Comparison of ENCODE assay signal across 9 mouse cellular contexts in the genomic region with DNA sequence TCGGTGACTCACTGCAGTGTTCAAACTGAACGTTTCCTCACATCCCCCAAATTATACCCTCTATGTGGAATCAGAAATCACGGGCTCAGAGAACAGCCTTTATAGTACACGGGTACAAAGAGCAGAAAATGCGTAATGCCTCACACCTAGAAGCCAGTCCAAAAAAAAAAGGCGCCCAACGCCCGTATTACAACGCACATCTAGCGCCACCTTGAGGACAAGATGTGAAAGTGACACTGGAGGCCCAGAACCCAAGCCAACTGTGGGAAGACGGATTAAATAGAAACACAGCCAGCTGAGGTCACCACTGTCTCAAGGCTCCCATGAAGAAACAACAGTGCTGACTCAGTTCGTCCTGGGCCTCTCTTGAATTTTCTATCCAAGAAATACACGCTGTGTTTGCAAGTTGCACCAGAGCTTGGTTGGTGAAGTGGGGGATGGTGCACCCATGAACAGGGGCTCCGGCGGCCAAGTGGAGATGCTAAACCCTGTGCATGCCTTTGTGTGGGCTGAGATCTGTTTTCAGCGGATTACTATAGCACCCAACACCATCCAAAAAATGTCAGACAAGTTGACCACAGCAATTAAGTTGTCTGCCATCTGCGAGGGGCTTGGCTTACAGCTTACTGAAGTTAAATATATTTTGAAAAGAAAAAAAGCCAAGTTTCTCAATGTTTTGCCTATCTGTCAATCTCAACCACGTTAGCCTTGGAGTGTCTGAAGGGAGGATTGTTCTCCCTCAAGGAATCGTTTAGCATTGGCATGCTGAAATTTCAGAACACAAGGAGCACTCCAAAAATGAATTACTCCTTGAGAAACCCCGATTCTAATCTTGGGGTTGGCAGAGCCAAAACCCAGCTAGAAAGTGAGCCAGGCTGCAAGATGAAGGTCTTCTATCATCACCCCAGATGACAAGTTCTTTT. TPM values are rescaled to one million over a fixed set of nuclear protein-coding genes. Genes with fewer than 3 reads are reported as not detected.
A peak's percentile ranks its signal among the peaks of the same experiment; 100 is the strongest.
DNase-seq lines count a peak whose midpoint lies in the region; ATAC-seq and TF ChIP-seq lines count a peak whose summit lies in the region.
"Had no signal": no experiment of that assay in that cellular context is flagged by ENCODE, and none has a peak within 500 bp of the region (broad histone marks: within the 10 kb centered on the region; RNA-seq: fewer than 3 reads in every experiment).

No protein-coding gene starts in this region.

- peak; percentile 86 for DNase-seq in CD4-positive, CD25-positive, alpha-beta regulatory T cell, adult 2 months (ENCODE audit: low read depth, low spot score)
- peak; percentile 63 for DNase-seq in adrenal gland, postnatal 25 days
- peak; percentile 75 for DNase-seq in embryonic facial prominence, embryonic 10.5 days (ENCODE audit: low spot score)
- DNase-seq in gonadal fat pad, adult 2 months (ENCODE audit: low read depth) = peak; percentile 75
- peak; percentile 86 for DNase-seq in kidney, adult 2 months
- peak; percentile 84 for DNase-seq in limb, embryonic 11.5 days (ENCODE audit: low spot score)
- peak; percentile 53 to 65 for DNase-seq in natural killer cell, adult 2 months (ENCODE audit: low spot score in 2 of 2)

- peak; percentile 97 for TF ChIP-seq CTCF in kidney, adult 2 months (conservative IDR thresholded peaks at IDR 0.05; ENCODE audit: insufficient read depth, insufficient read length, low read depth, low read length)

- H3K4me1 ChIP-seq in embryonic facial prominence, embryonic 10.5 days = peaks cover 5% of the 10 kb centered on the region
- no peaks in the 10 kb centered on the region for H3K4me1 ChIP-seq in kidney, adult 2 months (ENCODE audit: control insufficient read depth, insufficient read depth, low read length)
- peaks cover 11% of the 10 kb centered on the region for H3K4me1 ChIP-seq in limb, embryonic 11.5 days (ENCODE audit: control insufficient read depth, insufficient read depth, low read length)
- H3K4me1 ChIP-seq in stomach, embryonic 16.5 days (ENCODE audit: control insufficient read depth, insufficient read depth, low read length) = peaks cover 4% of the 10 kb centered on the region
- H3K4me1 ChIP-seq: midbrain, embryonic 12.5 days had no signal

- H3K36me3 ChIP-seq in embryonic facial prominence, embryonic 10.5 days (replicated peaks) = no peaks in the 10 kb centered on the region
- H3K36me3 ChIP-seq in kidney, adult 2 months (ENCODE audit: control insufficient read depth, insufficient read depth, low read length) = no peaks in the 10 kb centered on the region
- H3K36me3 ChIP-seq in limb, embryonic 11.5 days (ENCODE audit: control insufficient read depth, insufficient read depth, low read length) = peaks cover 2% of the 10 kb centered on the region; the same call in 1 of the 2 replicates
- no peaks in the 10 kb centered on the region for H3K36me3 ChIP-seq in stomach, embryonic 16.5 days (ENCODE audit: control insufficient read depth, insufficient read depth, low read length)
- H3K36me3 ChIP-seq: midbrain, embryonic 12.5 days had no signal

- no peak for TF ChIP-seq POLR2A in kidney, adult 2 months (IDR thresholded peaks at IDR 0.05; ENCODE audit: low read depth, low read length)

- 31% methylated on average over 20 of the region's 20 CpGs for WGBS in embryonic facial prominence, embryonic 10.5 days
- WGBS in kidney, adult 2 months = 27% methylated on average over 20 of the region's 20 CpGs
- 33% methylated on average over 20 of the region's 20 CpGs for WGBS in limb, embryonic 11.5 days
- 22% methylated on average over 20 of the region's 20 CpGs for WGBS in stomach, embryonic 16.5 days

- ATAC-seq in limb, embryonic 11.5 days (ENCODE audit: insufficient number of reproducible peaks, low FRiP score, low TSS enrichment, low read depth) = peak; percentile 22; the same call in 1 of the 2 replicates
- ATAC-seq in stomach, embryonic 16.5 days (ENCODE audit: insufficient read depth, low FRiP score) = peak; percentile 73

- 0 out of 2 replicates have a peak overlapping the region, but pooled peaks have one; percentile 54 for H3K27ac ChIP-seq in embryonic facial prominence, embryonic 10.5 days (replicated peaks)
- H3K27ac ChIP-seq in kidney, adult 2 months (ENCODE audit: insufficient read depth, low read depth, low read length) = no peak overlapping the region
- H3K27ac ChIP-seq in limb, embryonic 11.5 days (replicated peaks; ENCODE audit: low read depth, low read length) = peak overlapping the region; percentile 9; the same call in 1 of the 2 replicates
- H3K27ac ChIP-seq in stomach, embryonic 16.5 days (ENCODE audit: low read length) = peak overlapping the region; percentile 41; the same call in 1 of the 2 replicates
- H3K27ac ChIP-seq: midbrain, embryonic 12.5 days had no signal

- no peak overlapping the region for H3K4me2 ChIP-seq in limb, embryonic 11.5 days (ENCODE audit: low read depth, severe bottlenecking)
- H3K4me2 ChIP-seq in stomach, embryonic 16.5 days (ENCODE audit: low read depth, low read length) = peak overlapping the region; percentile 27; the same call in 1 of the 2 replicates
- H3K4me2 ChIP-seq: midbrain, embryonic 12.5 days had no signal

- H3K9me3 ChIP-seq in embryonic facial prominence, embryonic 10.5 days = no peaks in the 10 kb centered on the region
- H3K9me3 ChIP-seq in limb, embryonic 11.5 days (ENCODE audit: control insufficient read depth, low read length) = peaks cover 2% of the 10 kb centered on the region; the same call in 1 of the 2 replicates
- H3K9me3 ChIP-seq in stomach, embryonic 16.5 days (replicated peaks; ENCODE audit: control insufficient read depth, low read length) = no peaks in the 10 kb centered on the region
- H3K9me3 ChIP-seq: midbrain, embryonic 12.5 days had no signal

- H3K4me3 ChIP-seq in embryonic facial prominence, embryonic 10.5 days = no peak overlapping the region
- no peak overlapping the region for H3K4me3 ChIP-seq in kidney, adult 2 months (ENCODE audit: insufficient read depth, low read depth, low read length)
- H3K4me3 ChIP-seq in limb, embryonic 11.5 days (ENCODE audit: low read depth, low read length) = no peak overlapping the region
- no peak overlapping the region for H3K4me3 ChIP-seq in stomach, embryonic 16.5 days (replicated peaks; ENCODE audit: low read length)
- H3K4me3 ChIP-seq: midbrain, embryonic 12.5 days had no signal

- H3K9ac ChIP-seq in limb, embryonic 11.5 days (ENCODE audit: low read length) = no peak overlapping the region; the same call in 1 of the 2 replicates
- peak overlapping the region; percentile 16; the same call in 1 of the 2 replicates for H3K9ac ChIP-seq in stomach, embryonic 16.5 days (ENCODE audit: low read length)
- H3K9ac ChIP-seq: midbrain, embryonic 12.5 days had no signal

- H3K27me3 ChIP-seq in embryonic facial prominence, embryonic 10.5 days (replicated peaks; ENCODE audit: low read depth, poor library complexity, severe bottlenecking) = peaks cover 5% of the 10 kb centered on the region
- no peaks in the 10 kb centered on the region for H3K27me3 ChIP-seq in kidney, adult 2 months (replicated peaks; ENCODE audit: control insufficient read depth, insufficient read depth, low read length)
- H3K27me3 ChIP-seq in limb, embryonic 11.5 days (ENCODE audit: control insufficient read depth, insufficient read depth, low read length) = no peaks in the 10 kb centered on the region
- H3K27me3 ChIP-seq in stomach, embryonic 16.5 days (ENCODE audit: control insufficient read depth, insufficient read depth, low read length) = 0 out of 2 replicates have a peak, but pooled peaks cover 2% of the 10 kb centered on the region

RNA-seq across cellular contexts. Expression of a gene that starts 45.1 kb away (rescaled TPM):
- total RNA-seq in adrenal gland, postnatal 25 days (2021) = 33.5 and 40.3 TPM in 2 replicates
- polyA plus RNA-seq in embryonic facial prominence, embryonic 10.5 days (2016; fragmentation: Nextera tagmentation; extraction: Ambion mirVana) = 115 and 122 TPM in 2 replicates
- polyA plus RNA-seq in gonadal fat pad, adult 2 months (2012; rRNA removed) = 20.5 and 27.9 TPM in 2 replicates
- polyA plus RNA-seq in kidney, adult 2 months (2012; rRNA removed) = 34.2 and 35.6 TPM in 2 replicates
- 125 and 137 TPM in 2 replicates for polyA plus RNA-seq in limb, embryonic 11.5 days (2014; fragmentation: Nextera tagmentation; extraction: Ambion mirVana)
- polyA plus RNA-seq in stomach, embryonic 16.5 days (2015; fragmentation: Nextera tagmentation; extraction: Ambion mirVana) = 55.2 and 64.4 TPM in 2 replicates
